Mouse (Mus musculus): ENCODE data around the gene Hspe1.

GRCm38 (mm10) chr1:55075652-55076394 lies 12.1 kb upstream of the Hspe1 start:
- TF ChIP-seq TAL1 (conservative IDR thresholded peaks at IDR 0.05; ENCODE audit: low read depth, low read length) (no peak), CTCF (IDR thresholded peaks at IDR 0.05; ENCODE audit: low read depth, low read length) (no peak), GATA2 (IDR thresholded peaks at IDR 0.05; ENCODE audit: borderline replicate concordance, low read depth, low read length) (no peak)

Measured in G1E (cell line).